Comparison of ENCODE assay signal across 41 mouse cellular contexts in the genomic region with DNA sequence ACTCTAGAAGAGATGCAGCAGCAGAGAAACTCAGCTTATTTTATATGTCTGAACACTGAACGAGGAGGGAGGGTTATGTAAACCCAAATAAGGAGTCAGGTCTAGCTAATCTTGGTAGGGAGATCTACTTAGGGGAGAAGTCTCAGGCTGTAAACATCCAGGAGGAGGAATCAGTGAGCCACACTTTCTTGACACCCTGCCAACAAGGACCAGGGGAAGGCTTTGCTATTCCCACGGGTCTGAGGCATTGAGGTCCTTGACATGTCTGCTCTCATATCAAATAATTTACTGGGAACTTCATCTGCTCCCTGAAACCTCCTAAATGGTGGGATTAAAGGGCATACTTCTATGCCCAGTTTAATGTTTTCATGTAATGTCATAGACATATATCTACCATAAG. TPM values are rescaled to one million over a fixed set of nuclear protein-coding genes. Genes with fewer than 3 reads are reported as not detected.
DNase-seq lines count a peak whose midpoint lies in the region; TF ChIP-seq lines count a peak whose summit lies in the region.
"Had no signal": no experiment of that assay in that cellular context is flagged by ENCODE, and none has a peak within 500 bp of the region (broad histone marks: within the 10 kb centered on the region; RNA-seq: fewer than 3 reads in every experiment).

No protein-coding gene starts in this region.

- WGBS in hindbrain, embryonic 10.5 days = 62% methylated on average over 2 of the region's 2 CpGs

- no peaks in the 10 kb centered on the region for H3K4me1 ChIP-seq in hindbrain, embryonic 10.5 days (replicated peaks)
- H3K4me1 ChIP-seq: embryonic facial prominence, embryonic 13.5 days; forebrain, embryonic 10.5 days; hindbrain, embryonic 12.5 days; intestine, embryonic 15.5 days had no signal

- no peak overlapping the region for H3K27ac ChIP-seq in hindbrain, embryonic 10.5 days
- H3K27ac ChIP-seq: embryonic facial prominence, embryonic 13.5 days; forebrain, embryonic 10.5 days; heart, embryonic 13.5 days; hindbrain, embryonic 12.5 days; hindbrain, postnatal 0 days; intestine, embryonic 15.5 days; kidney, postnatal 0 days; liver, embryonic 12.5 days; stomach, postnatal 0 days had no signal

- H3K9me3 ChIP-seq in hindbrain, embryonic 10.5 days = no peaks in the 10 kb centered on the region
- H3K9me3 ChIP-seq: embryonic facial prominence, embryonic 13.5 days; forebrain, embryonic 10.5 days; heart, embryonic 13.5 days; hindbrain, embryonic 12.5 days; intestine, embryonic 15.5 days; liver, embryonic 12.5 days had no signal

- peak overlapping the region; percentile 6 for H3K4me2 ChIP-seq in myocyte (ENCODE audit: low read depth)
- H3K4me2 ChIP-seq: embryonic facial prominence, embryonic 13.5 days; heart, embryonic 13.5 days; hindbrain, embryonic 12.5 days; intestine, embryonic 15.5 days; liver, embryonic 12.5 days; midbrain, embryonic 11.5 days had no signal

- peak; percentile 4 for DNase-seq in lung, postnatal 10 days
- DNase-seq in lung, postnatal 25 days (ENCODE audit: low spot score) = no peak
- peak; percentile 39 for DNase-seq in adipocyte (ENCODE audit: low spot score)
- peak; percentile 69 for DNase-seq in adrenal gland, postnatal 14 days
- DNase-seq in hindbrain, embryonic 10.5 days (ENCODE audit: low spot score) = no peak
- DNase-seq in left cerebral cortex, adult 9 months (ENCODE audit: low spot score in 2 of 2) = no peak
- DNase-seq: B cell, adult 2 months; cerebellum, adult 8-10 months; cerebellum, postnatal 36 days; embryo, embryonic 11 days; forebrain, postnatal 0 days; heart, postnatal 10 days; kidney, adult 2 months; kidney, postnatal 4 days; left cerebral cortex, postnatal 4 days; liver, postnatal 0 days; right cerebral cortex, postnatal 25 days; spleen, adult 18-20 months; thymus, adult 18-20 months; thymus, postnatal 25 days had no signal

- no peak for TF ChIP-seq POLR2A in myocyte (IDR thresholded peaks at IDR 0.05; ENCODE audit: insufficient read length, low read depth)

- H3ac ChIP-seq in myocyte (ENCODE audit: control insufficient read depth, insufficient read length) = no peak overlapping the region

- no peak overlapping the region for H3K4me3 ChIP-seq in myocyte
- H3K4me3 ChIP-seq in hindbrain, embryonic 10.5 days = no peak overlapping the region
- H3K4me3 ChIP-seq: embryonic facial prominence, embryonic 13.5 days; forebrain, embryonic 10.5 days; heart, embryonic 13.5 days; hindbrain, embryonic 12.5 days; intestine, embryonic 15.5 days; liver, embryonic 12.5 days had no signal

- H3K36me3 ChIP-seq in myocyte (ENCODE audit: control insufficient read depth, insufficient read depth) = peaks cover 4% of the 10 kb centered on the region
- no peaks in the 10 kb centered on the region for H3K36me3 ChIP-seq in hindbrain, embryonic 10.5 days
- H3K36me3 ChIP-seq: embryonic facial prominence, embryonic 13.5 days; forebrain, embryonic 10.5 days; heart, embryonic 13.5 days; hindbrain, embryonic 12.5 days; intestine, embryonic 15.5 days; liver, embryonic 12.5 days had no signal

- H3K79me2 ChIP-seq in myocyte (ENCODE audit: control insufficient read depth, insufficient read depth) = no peaks in the 10 kb centered on the region

- H3K27me3 ChIP-seq in myocyte (ENCODE audit: control insufficient read depth, insufficient read depth, insufficient read length) = no peaks in the 10 kb centered on the region
- peaks cover 17% of the 10 kb centered on the region for H3K27me3 ChIP-seq in hindbrain, embryonic 10.5 days (ENCODE audit: insufficient read depth, poor library complexity, severe bottlenecking)
- H3K27me3 ChIP-seq: intestine, embryonic 15.5 days had no signal

TF ChIP-seq in myocyte, 11 proteins besides CTCF, POLR2A, EP300 and RAD21:
- no peak for TF ChIP-seq REST (IDR thresholded peaks at IDR 0.05; ENCODE audit: insufficient read depth, insufficient read length)
- no peak for TF ChIP-seq POLR2AphosphoS2 (IDR thresholded peaks at IDR 0.05; ENCODE audit: insufficient read length, low read depth)
- TF ChIP-seq MAX (IDR thresholded peaks at IDR 0.05; ENCODE audit: low read depth) = no peak
- no peak for TF ChIP-seq TCF12 (IDR thresholded peaks at IDR 0.05; ENCODE audit: insufficient read depth, poor library complexity, severe bottlenecking)
- TF ChIP-seq E2F4 (IDR thresholded peaks at IDR 0.05; ENCODE audit: insufficient read depth) = no peak
- TF ChIP-seq CEBPB (IDR thresholded peaks at IDR 0.05; ENCODE audit: insufficient read depth, poor library complexity, severe bottlenecking) = no peak
- no peak for TF ChIP-seq MYOG (IDR thresholded peaks at IDR 0.05; ENCODE audit: control insufficient read depth in 1 of 3, insufficient read depth in 1 of 3, insufficient read length in 2 of 3, low read depth in 2 of 3)

RNA-seq across cellular contexts. Expression of a gene that starts 5.6 kb away (rescaled TPM):
- not detected in 2 replicates for total RNA-seq in adrenal gland, postnatal 14 days (2021)
- polyA plus RNA-seq in myocyte (2012; fragmentation: generic; extraction: Trizol) = 2.4 TPM
- polyA plus RNA-seq in hindbrain, embryonic 10.5 days (2016; fragmentation: Nextera tagmentation; extraction: Ambion mirVana) = 0.45 and 2.1 TPM in 2 replicates
- total RNA-seq: gastrocnemius, adult 8-10 months; heart, adult 8-10 months; heart, postnatal 10 days; layer of hippocampus, postnatal 25 days; megakaryocyte progenitor cell, adult 5-6 weeks; midbrain, postnatal 0 days had no signal
- polyA plus RNA-seq: embryonic facial prominence, embryonic 13.5 days; forebrain, embryonic 10.5 days; heart, embryonic 13.5 days; intestine, embryonic 15.5 days; kidney, adult 2 months; kidney, postnatal 0 days; liver, embryonic 12.5 days; liver, postnatal 0 days; midbrain, embryonic 11.5 days; stomach, postnatal 0 days had no signal

RNA-seq across cellular contexts. Expression of a gene that starts 19.4 kb away (rescaled TPM):
- 8.2 and 8.6 TPM in 2 replicates for total RNA-seq in adrenal gland, postnatal 14 days (2021)
- 18.7 TPM for polyA plus RNA-seq in myocyte (2012; fragmentation: generic; extraction: Trizol)
- 0.98 and 1.2 TPM in 2 replicates for polyA plus RNA-seq in hindbrain, embryonic 10.5 days (2016; fragmentation: Nextera tagmentation; extraction: Ambion mirVana)

RNA-seq across cellular contexts. Expression of a gene that starts 35.6 kb away (rescaled TPM):
- not detected in 2 replicates for total RNA-seq in adrenal gland, postnatal 14 days (2021)
- polyA plus RNA-seq in myocyte (2012; fragmentation: generic; extraction: Trizol) = 0.04 TPM
- polyA plus RNA-seq in hindbrain, embryonic 10.5 days (2016; fragmentation: Nextera tagmentation; extraction: Ambion mirVana) = not detected in 2 replicates
- total RNA-seq: forebrain, postnatal 0 days; gastrocnemius, adult 8-10 months; heart, adult 8-10 months; heart, postnatal 10 days; hindbrain, postnatal 0 days; layer of hippocampus, adult 8-10 months; layer of hippocampus, postnatal 25 days; left cerebral cortex, adult 8-10 months; left cerebral cortex, postnatal 4 days; midbrain, postnatal 0 days had no signal
- polyA plus RNA-seq: embryonic facial prominence, embryonic 13.5 days; forebrain, embryonic 10.5 days; forebrain, postnatal 0 days; gonadal fat pad, adult 2 months; heart, embryonic 13.5 days; hindbrain, embryonic 12.5 days; hindbrain, postnatal 0 days; intestine, embryonic 15.5 days; kidney, adult 2 months; kidney, postnatal 0 days; limb, embryonic 14.5 days; liver, embryonic 12.5 days; liver, postnatal 0 days; midbrain, embryonic 11.5 days; midbrain, postnatal 0 days; neural tube, embryonic 14.5 days; stomach, postnatal 0 days had no signal

Comparison
In these comparisons a context has a peak if more than half of its experiments do, and no peak if none do; other contexts are left out.
1. DNase-seq: peak in lung, postnatal 10 days (single experiment), adipocyte (single experiment) and adrenal gland, postnatal 14 days (single experiment); none in lung, postnatal 25 days (single experiment), hindbrain, embryonic 10.5 days (single experiment) and left cerebral cortex, adult 9 months (0 of 2).